ENCODE assay signal across 8 mouse cellular contexts in genomic region chr3:102469713-102470448, GRCm38 (mm10). TPM values are rescaled to one million over a fixed set of nuclear protein-coding genes. Genes with fewer than 3 reads are reported as not detected.
A peak's percentile ranks its signal among the peaks of the same experiment; 100 is the strongest.
DNase-seq lines count a peak whose midpoint lies in the region; ATAC-seq and TF ChIP-seq lines count a peak whose summit lies in the region.

TSS of gene Ngf (plus strand) at chr3:102469919.

- peak; percentile 70; the same call in 1 of the 2 replicates for TF ChIP-seq POLR2A in limb, embryonic 14.5 days (IDR thresholded peaks at IDR 0.05; ENCODE audit: borderline replicate concordance, extremely low read depth, insufficient read depth, insufficient read length)

- H3K27me3 ChIP-seq in forebrain, embryonic 11.5 days (ENCODE audit: control insufficient read depth, insufficient read depth, low read length) = peaks cover 24% of the 10 kb centered on the region
- H3K27me3 ChIP-seq in limb, embryonic 14.5 days (ENCODE audit: control insufficient read depth, insufficient read depth, low read length) = 0 out of 2 replicates have a peak, but pooled peaks cover 4% of the 10 kb centered on the region
- H3K27me3 ChIP-seq in stomach, embryonic 14.5 days (ENCODE audit: control insufficient read depth, insufficient read depth, low read length) = peaks cover 15% of the 10 kb centered on the region; the same call in 1 of the 2 replicates

- WGBS in forebrain, embryonic 11.5 days = under 1% methylated on average over 43 of the region's 43 CpGs
- WGBS in limb, embryonic 14.5 days = 1% methylated on average over 41 of the region's 43 CpGs
- WGBS in stomach, embryonic 14.5 days = 1% methylated on average over 43 of the region's 43 CpGs

- H3K4me1 ChIP-seq in forebrain, embryonic 11.5 days (replicated peaks; ENCODE audit: control insufficient read depth, insufficient read depth, low read length) = no peaks in the 10 kb centered on the region
- peaks cover 11% of the 10 kb centered on the region; the same call in 1 of the 2 replicates for H3K4me1 ChIP-seq in limb, embryonic 14.5 days (ENCODE audit: control insufficient read depth, insufficient read depth, low read length)
- peaks cover 15% of the 10 kb centered on the region for H3K4me1 ChIP-seq in stomach, embryonic 14.5 days (ENCODE audit: control insufficient read depth, insufficient read depth, low read length)

- no peak within 1 kb of the TSS for H3K27ac ChIP-seq in forebrain, embryonic 11.5 days (ENCODE audit: low read depth, low read length)
- no peak within 1 kb of the TSS for H3K27ac ChIP-seq in limb, embryonic 14.5 days (replicated peaks; ENCODE audit: low read depth, low read length)
- no peak within 1 kb of the TSS for H3K27ac ChIP-seq in stomach, embryonic 14.5 days (ENCODE audit: low read length)

- no peaks in the 10 kb centered on the region for H3K36me3 ChIP-seq in forebrain, embryonic 11.5 days (ENCODE audit: control insufficient read depth, insufficient read depth, low read length)
- H3K36me3 ChIP-seq in limb, embryonic 14.5 days (ENCODE audit: control insufficient read depth, insufficient read depth, low read length) = no peaks in the 10 kb centered on the region
- no peaks in the 10 kb centered on the region for H3K36me3 ChIP-seq in stomach, embryonic 14.5 days (ENCODE audit: control insufficient read depth, insufficient read depth, low read length)

- H3K9ac ChIP-seq in forebrain, embryonic 11.5 days (ENCODE audit: low read length) = 0 out of 2 replicates have a peak within 1 kb of the TSS, but pooled peaks have one; percentile 23
- peak within 1 kb of the TSS; percentile 51 for H3K9ac ChIP-seq in limb, embryonic 14.5 days (ENCODE audit: low read depth, low read length, severe bottlenecking)
- peak within 1 kb of the TSS; percentile 33; the same call in 1 of the 2 replicates for H3K9ac ChIP-seq in stomach, embryonic 14.5 days (replicated peaks; ENCODE audit: low read depth, low read length)

- peak; percentile 63; the same call in 1 of the 2 replicates for ATAC-seq in forebrain, embryonic 11.5 days (replicated peaks; ENCODE audit: low FRiP score)
- peak; percentile 72 for ATAC-seq in limb, embryonic 14.5 days (ENCODE audit: low FRiP score, low read depth)
- ATAC-seq in stomach, embryonic 14.5 days (ENCODE audit: insufficient number of reproducible peaks, insufficient read depth, low FRiP score, low read depth) = peak; percentile 57; the same call in 1 of the 2 replicates

- peak; percentile 30 for DNase-seq in right cerebral cortex, postnatal 14 days
- no peak for DNase-seq in right cerebral cortex, adult 18-20 months
- no peak for DNase-seq in forebrain, embryonic 11.5 days (ENCODE audit: low spot score)
- peak; percentile 59 for DNase-seq in heart, postnatal 4 days
- peak; percentile 62 for DNase-seq in limb, embryonic 14.5 days (ENCODE audit: low spot score)
- DNase-seq in adrenal gland, postnatal 14 days = no peak
- no peak for DNase-seq in spleen, postnatal 14 days (ENCODE audit: low spot score in 2 of 2)

- H3K9me3 ChIP-seq in forebrain, embryonic 11.5 days (ENCODE audit: control insufficient read depth, low read length) = no peaks in the 10 kb centered on the region
- no peaks in the 10 kb centered on the region for H3K9me3 ChIP-seq in limb, embryonic 14.5 days (ENCODE audit: control insufficient read depth, low read length)
- H3K9me3 ChIP-seq in stomach, embryonic 14.5 days (ENCODE audit: control insufficient read depth, low read depth, low read length) = no peaks in the 10 kb centered on the region

- H3K4me2 ChIP-seq in forebrain, embryonic 11.5 days (ENCODE audit: low read depth, low read length, severe bottlenecking) = peak within 1 kb of the TSS; percentile 49
- H3K4me2 ChIP-seq in limb, embryonic 14.5 days (replicated peaks; ENCODE audit: low read depth, low read length, severe bottlenecking) = peak within 1 kb of the TSS; percentile 58
- peak within 1 kb of the TSS; percentile 74 for H3K4me2 ChIP-seq in stomach, embryonic 14.5 days (replicated peaks; ENCODE audit: low read depth, low read length)

- peak within 1 kb of the TSS; percentile 23 for H3K4me3 ChIP-seq in forebrain, embryonic 11.5 days (ENCODE audit: low read depth, low read length)
- peak within 1 kb of the TSS; percentile 49 for H3K4me3 ChIP-seq in limb, embryonic 14.5 days (replicated peaks; ENCODE audit: low read length)
- H3K4me3 ChIP-seq in stomach, embryonic 14.5 days (ENCODE audit: low read depth, low read length) = peak within 1 kb of the TSS; percentile 39

RNA-seq across cellular contexts. Expression of gene Ngf, which starts in this region (rescaled TPM):
- polyA plus RNA-seq in forebrain, embryonic 11.5 days (2014; fragmentation: Nextera tagmentation; extraction: Ambion mirVana) = 0.57 and 1.0 TPM in 2 replicates
- 1 to 10 TPM; 6.3 to 7.2 TPM for total RNA-seq in heart, postnatal 4 days (2021)
- polyA plus RNA-seq in limb, embryonic 14.5 days (2012; rRNA removed) = 42.0 and 49.1 TPM in 2 replicates
- 14.6 and 16.1 TPM in 2 replicates for polyA plus RNA-seq in limb, embryonic 14.5 days (2014; fragmentation: Nextera tagmentation; extraction: Ambion mirVana)
- polyA plus RNA-seq in stomach, embryonic 14.5 days (2014; fragmentation: Nextera tagmentation; extraction: Ambion mirVana) = 6.4 and 7.6 TPM in 2 replicates
- 2.8 and 3.6 TPM in 2 replicates for total RNA-seq in adrenal gland, postnatal 14 days (2021)

Comparison
In these comparisons a context has a peak if more than half of its experiments do, and no peak if none do; other contexts are left out.
1. DNase-seq: peak in right cerebral cortex, postnatal 14 days (single experiment), heart, postnatal 4 days (single experiment) and limb, embryonic 14.5 days (single experiment); none in right cerebral cortex, adult 18-20 months (single experiment), forebrain, embryonic 11.5 days (single experiment), adrenal gland, postnatal 14 days (single experiment) and spleen, postnatal 14 days (0 of 2).
2. Peak in every context shown above with its lines, with median percentiles within 50 percentile points of each other: ATAC-seq, H3K4me2 ChIP-seq, H3K4me3 ChIP-seq and H3K9ac ChIP-seq.